Mouse (Mus musculus): ENCODE results near the gene Cd209b.

Gene Cd209b

GRCm38 (mm10) chr8:3926744-3927143 is at the start of gene Cd209b:
Gene Cd209b (minus strand): TSS chr8:3926844.
- DNase-seq (ENCODE audit: low spot score), result no peak

GRCm38 (mm10) chr8:3956037-3956436 is 29.4 kb upstream of the Cd209b start:
- no peak for DNase-seq (ENCODE audit: low spot score)

GRCm38 (mm10) chr8:3954646-3955045 is 28.0 kb upstream of the Cd209b start, which contains the start of gene Cd209c:
Gene Cd209c (minus strand): TSS chr8:3954746.
- no peak for DNase-seq (ENCODE audit: low spot score)

DNA sequence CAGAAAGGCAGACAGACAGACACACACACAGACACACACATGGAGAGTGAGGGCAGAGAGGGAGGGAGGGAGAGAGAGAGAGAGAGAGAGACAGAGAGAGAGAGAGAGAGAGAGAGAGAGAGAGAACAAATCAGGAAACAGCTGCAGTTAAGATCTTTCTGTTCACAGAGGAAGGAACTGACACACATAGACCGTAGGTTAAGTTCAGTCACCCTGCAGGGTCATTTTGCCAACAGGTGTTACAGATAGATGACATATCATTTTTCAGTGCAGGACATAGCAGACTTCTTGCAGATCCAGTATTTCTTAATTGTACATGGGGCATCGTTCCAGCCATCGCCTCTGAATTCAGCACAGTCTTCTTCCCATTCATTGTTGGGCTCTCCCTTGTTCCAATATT is 13.4 kb upstream of the Cd209b start:
- DNase-seq (ENCODE audit: low spot score), result no peak

- DNase-seq (ENCODE audit: low spot score), result no peak
Observed at GRCm38 (mm10) chr8:3878455-3878854, 48.2 kb downstream of the Cd209b start, which contains the start of gene Cd209d. Gene Cd209d (minus strand): TSS chr8:3878555.

DNA sequence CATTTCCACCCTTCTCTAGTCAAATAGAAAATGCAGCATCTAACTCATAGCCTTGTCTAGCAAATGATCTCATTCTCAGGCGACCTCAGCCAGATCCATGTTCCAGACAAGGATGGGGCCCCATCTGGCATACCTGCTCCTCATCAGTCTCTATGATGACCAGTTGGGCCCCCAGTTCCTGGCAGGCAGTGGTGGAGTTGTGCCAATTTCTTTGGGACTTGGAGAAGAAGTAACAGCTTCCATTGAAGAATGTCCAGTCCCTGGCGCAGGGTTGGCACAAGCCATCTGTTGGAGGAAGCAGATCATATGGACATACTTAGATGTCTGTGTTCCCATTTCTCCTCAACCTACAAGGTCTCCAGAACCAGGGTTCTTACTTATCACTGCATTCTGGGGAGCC is 50.5 kb downstream of the Cd209b start:
- no peak for DNase-seq (ENCODE audit: low spot score)
